Mouse (Mus musculus) megakaryocyte-erythroid progenitor cell, adult 5-6 weeks (primary cell): ENCODE results near the gene Chrnb4. TPM values are rescaled to one million over a fixed set of nuclear protein-coding genes. Genes with fewer than 3 reads are reported as not detected.

ENCODE experiments used
- ATAC-seq: replicated peaks from 2 replicates; pipeline ENCODE4 v1.8.0; 2016; ENCODE audit warnings: mild to moderate bottlenecking, inconsistent platforms; ENCODE audit not compliant: severe bottlenecking, poor library complexity, low FRiP score, low TSS enrichment
- total RNA-seq, 2 experiments: library from RNA; stranded (forward) in 1 of 2; stranded (reverse) in 1 of 2; fragments of 200-1000, 215-1000 nt in 1 of 2; fragments of >200 nt in 1 of 2; fragmentation: Nextera tagmentation in 1 of 2; gene quantifications; 2 replicates each; pipeline ENCODE4 v1.2.3; 2014 to 2017

The Chrnb4 gene
- total RNA-seq (2014; fragmentation: Nextera tagmentation): not detected in 2 replicates
- not detected in 2 replicates for total RNA-seq (2017)

DNA sequence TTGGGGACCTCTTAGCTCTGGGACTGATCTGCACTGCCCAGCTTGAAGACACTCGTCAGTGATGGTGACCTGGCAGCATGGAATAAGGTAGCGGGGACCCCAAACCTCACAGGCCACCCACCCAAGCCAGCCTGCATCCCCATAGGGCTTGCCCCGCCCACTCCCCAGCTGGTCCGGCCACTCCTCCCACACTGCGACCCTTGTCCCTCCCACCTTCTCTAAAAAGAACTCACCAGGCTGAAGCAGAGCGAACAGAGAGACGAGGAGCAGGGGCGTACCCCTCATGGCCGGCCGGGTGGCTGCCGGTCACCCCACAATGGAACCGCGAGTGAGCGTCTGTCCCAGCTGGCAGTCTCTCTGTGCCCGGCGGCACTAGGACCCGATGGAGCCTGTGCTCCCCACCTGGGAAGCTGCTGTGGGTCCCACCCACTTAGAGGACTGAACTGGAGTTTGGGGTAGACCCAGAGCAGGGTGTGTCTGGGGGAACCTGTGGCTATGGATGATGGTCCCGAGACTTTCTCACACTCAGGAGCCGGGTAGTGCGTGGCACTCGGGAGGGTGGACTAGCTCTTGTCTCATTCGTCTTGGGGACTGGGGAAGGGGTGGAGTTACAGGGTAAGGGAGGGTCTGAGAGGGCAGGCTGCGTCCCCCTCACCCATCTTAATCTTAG is at the start of gene Chrnb4:
Gene Chrnb4 (minus strand): TSS at position 569 of the 670 bp plus-strand sequence.
- ATAC-seq: no peak; the same call in 1 of the 2 replicates

DNA sequence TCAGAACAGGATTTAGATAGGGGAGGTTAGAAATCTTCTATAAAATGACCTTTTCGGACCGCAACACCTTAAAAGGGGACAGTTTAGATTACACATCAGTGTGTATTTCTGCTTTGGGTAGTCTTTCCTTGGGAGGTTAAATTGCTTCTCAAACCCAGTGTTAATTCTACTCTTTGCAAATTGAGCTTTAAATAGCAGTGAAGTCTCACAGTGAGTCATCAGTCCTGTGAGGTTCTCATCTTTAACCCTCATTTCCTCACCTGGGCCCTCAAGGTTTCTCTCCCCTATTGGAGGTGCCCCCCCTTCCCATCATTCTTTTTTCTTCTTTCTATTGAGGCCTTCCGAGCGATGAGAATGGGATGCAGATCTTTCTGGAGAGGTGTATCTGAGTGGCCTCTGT is 48.3 kb upstream of the Chrnb4 start:
- no peak for ATAC-seq

GRCm38 (mm10) chr9:55096033-55096432 is 47.5 kb upstream of the Chrnb4 start:
- ATAC-seq: no peak

- ATAC-seq: no peak
These were observed 41.6 kb upstream of the Chrnb4 start for GRCm38 (mm10) chr9:55090141-55090540.

DNA sequence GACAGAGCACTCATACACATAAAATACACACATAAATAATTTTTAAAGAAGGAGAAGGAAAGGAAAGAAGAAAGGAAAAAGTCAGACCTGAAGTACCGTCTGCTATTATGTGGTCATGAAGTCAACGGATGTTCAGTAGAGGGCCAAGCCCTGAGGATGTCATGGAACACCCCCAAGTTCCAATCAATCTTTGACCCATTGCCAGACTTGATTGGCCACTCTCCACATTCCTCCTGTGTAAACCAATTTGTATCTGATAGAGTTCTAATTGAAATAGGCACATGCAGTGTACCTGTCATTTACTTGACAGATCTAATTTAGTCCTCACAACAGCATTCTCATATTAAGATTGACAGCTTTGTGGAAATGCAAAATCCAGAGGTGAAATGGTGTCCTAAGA is 40.6 kb upstream of the Chrnb4 start:
- ATAC-seq: no peak

DNA sequence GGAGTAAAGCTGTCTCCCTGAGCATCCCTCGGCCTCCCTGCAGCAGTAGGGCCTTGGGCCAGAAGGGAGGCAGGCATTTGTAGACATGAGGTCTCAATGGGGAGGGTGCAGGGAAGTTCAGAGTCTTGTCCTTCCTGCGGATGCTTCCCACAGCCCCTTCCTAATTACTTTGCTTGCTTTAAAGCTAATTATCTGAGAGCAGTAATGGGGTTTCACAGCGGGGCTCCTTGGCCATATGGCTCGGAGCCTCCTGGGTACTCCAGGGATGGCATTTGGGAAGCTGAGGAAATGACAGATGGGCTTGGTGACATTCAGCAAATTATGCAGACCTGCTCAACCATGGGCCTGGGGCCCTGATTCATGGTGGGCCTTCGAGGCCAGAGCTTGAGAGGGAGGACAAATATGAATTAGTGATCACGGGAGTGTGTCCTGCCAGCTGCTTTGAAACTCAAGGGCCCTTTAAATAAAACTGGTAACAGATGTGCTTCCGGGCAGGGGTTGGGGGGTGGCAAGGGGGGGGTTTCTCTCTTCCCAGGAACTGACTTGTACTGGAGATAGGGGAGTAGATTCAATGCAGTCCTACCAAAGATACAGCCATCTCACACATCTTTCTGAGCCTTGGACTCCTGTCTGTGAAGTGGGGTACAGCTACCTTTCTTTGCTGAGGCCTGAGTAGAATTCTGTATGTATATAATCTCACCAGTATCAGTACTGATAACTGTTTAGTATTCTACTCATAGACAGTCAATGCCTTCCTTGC is 34.8 kb upstream of the Chrnb4 start:
- no peak for ATAC-seq

DNA sequence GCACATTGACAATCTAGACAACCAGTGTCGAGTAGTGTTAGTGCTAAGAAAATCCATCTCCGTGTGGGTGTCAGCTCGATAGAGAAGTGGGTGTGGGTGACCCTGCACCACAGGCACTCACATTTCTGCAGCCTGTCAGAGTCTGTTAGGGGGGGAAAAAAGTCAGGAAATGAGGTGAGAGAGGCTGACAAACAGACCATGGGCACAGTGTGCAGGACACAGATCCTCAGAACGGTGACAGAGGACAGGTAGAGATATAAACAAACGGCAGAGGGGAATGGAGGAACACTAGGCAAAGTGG is 19.3 kb upstream of the Chrnb4 start:
- no peak for ATAC-seq

GRCm38 (mm10) chr9:55067260-55067964 is 18.8 kb upstream of the Chrnb4 start:
- ATAC-seq: no peak

GRCm38 (mm10) chr9:55065241-55065640 is 16.7 kb upstream of the Chrnb4 start:
- no peak for ATAC-seq

- ATAC-seq: no peak
These were observed 9.5 kb upstream of the Chrnb4 start for GRCm38 (mm10) chr9:55058067-55058466.

GRCm38 (mm10) chr9:55055386-55055930 is 6.9 kb upstream of the Chrnb4 start:
- no peak for ATAC-seq

DNA sequence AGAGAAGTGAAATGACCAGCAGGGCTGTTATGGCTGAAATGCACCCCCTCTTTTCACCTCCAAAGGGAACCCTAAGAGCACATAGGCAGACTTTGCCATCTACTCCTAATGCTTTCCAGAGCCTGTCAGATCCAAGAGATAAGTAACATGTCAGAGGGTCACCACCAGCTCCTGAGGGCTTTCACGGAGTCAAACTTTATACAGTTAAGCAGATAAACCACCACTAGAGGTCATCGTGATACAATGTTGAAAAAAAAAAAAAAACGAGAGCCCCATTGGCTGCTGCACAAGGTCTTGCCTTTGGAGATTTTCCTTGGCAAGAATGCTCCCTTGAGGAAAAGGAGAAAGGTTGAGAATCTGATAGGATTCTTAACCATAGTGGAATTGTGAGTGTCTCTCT is 1.8 kb downstream of the Chrnb4 start:
- ATAC-seq: no peak

DNA sequence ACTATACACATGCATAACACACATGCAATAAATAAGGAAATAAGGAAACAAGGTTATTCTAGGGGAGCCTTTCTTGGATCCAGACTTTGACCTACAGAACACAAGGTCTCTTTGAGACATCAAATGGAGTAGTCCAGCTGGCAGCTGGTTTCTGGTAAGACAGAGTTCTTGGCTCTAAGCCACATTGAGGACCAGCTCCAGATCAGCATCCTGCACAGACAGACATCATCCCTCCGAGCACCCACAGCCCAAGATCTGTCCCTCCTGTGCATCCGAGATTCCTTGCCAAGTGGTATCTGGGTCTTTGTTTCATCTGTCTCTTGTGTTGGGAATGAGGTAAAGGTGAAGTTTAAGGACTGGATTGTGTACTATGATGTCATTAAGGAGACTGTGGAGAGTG is 3.6 kb downstream of the Chrnb4 start:
- no peak for ATAC-seq

GRCm38 (mm10) chr9:55043688-55044087 is 4.9 kb downstream of the Chrnb4 start:
- ATAC-seq: no peak

- ATAC-seq: no peak
These were observed 7.2 kb downstream of the Chrnb4 start for GRCm38 (mm10) chr9:55041389-55041788.

GRCm38 (mm10) chr9:55039983-55040382 is 8.6 kb downstream of the Chrnb4 start:
- no peak for ATAC-seq

GRCm38 (mm10) chr9:55038948-55039347 is 9.6 kb downstream of the Chrnb4 start:
- no peak for ATAC-seq

DNA sequence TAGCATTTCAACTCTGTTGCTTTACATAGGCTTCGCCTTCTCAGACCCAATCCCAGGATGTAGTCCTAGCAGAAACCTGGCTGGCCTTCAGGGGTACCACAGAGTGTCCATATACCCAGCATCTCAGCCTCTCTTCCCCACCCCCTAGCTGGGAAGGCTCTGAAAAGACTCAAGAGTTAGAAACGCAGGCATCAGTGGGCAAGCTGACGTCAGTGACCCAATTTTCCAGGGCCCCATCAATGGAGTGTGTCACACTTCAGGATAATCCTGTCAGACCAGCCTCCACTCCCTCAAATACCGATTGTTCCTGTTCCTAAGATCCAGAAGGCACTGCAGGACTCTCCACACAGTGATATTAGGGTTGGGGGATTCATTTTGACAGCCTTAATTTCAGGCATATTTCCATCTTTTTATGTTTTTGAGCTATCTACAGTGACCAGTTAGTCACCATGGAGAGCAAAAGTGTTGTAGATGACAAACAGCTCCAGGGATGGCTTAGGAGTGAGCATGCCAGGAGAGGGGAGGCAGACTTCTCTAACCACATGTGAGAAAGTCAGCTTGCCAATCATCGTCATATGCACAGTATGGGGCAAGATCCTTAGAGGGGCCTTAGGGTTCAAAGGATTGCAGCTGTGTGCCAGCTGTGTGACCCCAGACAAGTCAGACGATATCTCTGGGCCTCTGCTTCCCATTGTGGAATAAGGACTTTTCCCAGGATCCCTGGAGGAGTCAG is 17.0 kb downstream of the Chrnb4 start:
- no peak for ATAC-seq

GRCm38 (mm10) chr9:55026275-55026663 is 22.3 kb downstream of the Chrnb4 start, which contains the start of gene Chrna3:
TSS of gene Chrna3 (minus strand) at chr9:55026562.
- ATAC-seq: no peak
